Mouse (Mus musculus) CD4-positive helper T cell, adult 2 months (primary cell): ENCODE results near the gene Cnot6l.

ENCODE experiments used
- DNase-seq: peaks from one replicate; pipeline ENCODE4 v3.0.0-alpha.2; 2012; ENCODE audit warnings: low read depth, missing footprints, low spot score

Cnot6l gene

DNA sequence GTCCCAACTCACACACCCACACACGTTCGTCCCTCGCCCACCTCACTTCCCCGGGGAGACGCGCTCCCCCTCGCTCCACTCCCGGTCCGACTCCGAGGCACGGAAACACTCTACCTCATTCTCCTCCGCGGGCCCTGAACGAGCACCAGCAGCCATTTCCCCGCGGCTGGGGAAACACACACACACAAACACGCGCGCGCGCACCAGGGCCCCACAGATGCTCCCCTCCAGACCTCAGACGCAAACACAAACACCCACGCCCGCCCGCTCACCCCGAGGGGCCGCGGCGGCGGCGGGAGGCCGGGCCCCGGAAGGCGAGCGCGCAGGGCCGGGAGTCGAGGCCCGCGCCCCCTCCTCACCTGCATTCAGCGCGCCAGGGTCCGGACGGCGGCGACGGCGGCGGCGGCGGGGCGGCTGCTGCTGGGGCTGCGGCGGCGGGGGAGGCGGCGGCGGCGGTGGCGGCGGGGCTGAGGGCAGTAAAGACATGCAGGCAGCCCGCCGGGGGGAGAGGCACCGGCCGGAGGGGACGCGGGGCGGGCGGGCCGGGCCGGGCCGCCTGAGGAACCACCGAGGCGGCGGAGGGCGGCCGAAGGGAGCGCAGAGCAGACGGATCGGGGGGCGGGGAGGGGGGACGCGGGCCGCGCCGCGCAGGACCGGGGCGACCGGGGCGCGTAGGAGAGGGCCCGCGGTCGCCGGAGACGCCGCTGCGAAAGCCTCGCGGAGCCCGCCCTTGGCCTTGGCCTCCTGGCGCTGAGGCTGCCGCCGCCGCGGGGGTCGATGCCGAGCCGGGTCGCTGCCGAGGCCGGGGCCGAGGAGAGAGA, 2.2 kb downstream of the Cnot6l start:
- peak; percentile 85 for DNase-seq

DNA sequence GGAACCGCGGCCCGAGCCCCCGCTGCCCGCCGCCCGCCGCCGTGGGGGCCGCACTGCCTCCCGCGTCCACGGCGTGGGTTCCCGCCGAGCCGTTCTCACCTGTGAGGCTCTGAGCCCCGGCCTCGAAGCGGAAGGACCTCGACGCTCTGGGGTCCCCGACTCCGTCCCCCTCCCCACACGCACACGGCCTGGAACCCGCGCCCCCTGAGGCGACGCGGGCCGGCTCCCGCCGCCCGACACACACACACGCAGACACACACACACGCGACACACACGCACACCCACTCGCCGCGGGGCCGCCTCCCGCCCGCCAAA, 2.8 kb downstream of the Cnot6l start:
- no peak for DNase-seq

DNA sequence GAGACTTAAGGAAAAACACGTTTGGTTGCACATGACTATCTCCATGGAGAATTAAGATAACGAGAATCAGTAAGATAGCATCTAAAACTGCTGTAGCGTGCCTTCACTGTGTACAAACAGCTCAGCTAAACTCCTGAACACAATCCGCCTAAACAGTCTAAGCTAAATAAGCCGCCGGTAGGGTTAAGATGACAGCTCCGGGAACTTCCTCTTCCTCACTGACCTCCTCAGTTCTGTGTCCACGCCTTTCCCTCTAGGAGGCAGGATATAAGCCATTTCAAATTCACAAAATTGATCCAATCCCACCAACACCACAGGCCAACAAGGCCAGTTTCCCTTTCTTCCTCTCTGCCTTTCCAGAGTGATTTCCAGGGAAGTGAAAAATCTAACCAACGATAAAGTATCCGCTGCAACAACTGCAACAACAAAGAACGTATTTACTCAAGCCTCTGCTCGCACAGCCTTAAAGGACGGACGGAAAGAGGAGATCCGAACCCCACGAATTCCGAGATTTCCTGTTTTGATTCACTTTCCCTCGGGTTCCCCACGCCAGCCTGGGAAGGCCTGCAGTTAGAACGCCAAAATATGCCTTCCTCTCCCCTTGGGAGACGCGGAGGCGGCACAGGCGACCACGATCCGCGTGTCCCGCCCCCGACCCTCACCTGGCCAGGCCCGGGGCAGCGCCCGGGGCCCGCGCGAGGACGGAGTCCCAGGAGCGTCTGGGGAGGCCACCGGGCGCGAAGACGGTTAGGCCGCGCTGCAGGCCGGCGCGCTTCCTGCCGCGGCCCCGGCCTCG, 3.3 kb downstream of the Cnot6l start:
- peak; percentile 60 for DNase-seq

DNA sequence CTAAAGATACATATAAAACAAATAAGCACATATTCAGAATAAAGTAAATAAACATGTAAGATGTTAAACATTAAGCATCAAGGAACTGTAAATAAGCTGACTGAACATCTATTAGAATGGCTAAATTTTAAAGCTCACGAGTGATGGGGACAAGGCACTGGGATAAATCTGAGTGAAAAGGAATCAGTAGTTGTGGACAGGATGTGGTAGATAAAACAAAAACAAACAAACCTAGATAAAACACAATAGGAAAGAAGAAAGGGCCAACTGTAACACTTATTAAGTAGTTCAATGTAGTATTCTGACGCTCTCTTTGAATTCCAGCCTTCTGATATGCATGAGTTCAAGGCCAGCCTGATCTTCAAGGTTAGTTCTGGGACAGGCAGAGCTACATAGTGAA, 21.6 kb downstream of the Cnot6l start:
- no peak for DNase-seq

DNA sequence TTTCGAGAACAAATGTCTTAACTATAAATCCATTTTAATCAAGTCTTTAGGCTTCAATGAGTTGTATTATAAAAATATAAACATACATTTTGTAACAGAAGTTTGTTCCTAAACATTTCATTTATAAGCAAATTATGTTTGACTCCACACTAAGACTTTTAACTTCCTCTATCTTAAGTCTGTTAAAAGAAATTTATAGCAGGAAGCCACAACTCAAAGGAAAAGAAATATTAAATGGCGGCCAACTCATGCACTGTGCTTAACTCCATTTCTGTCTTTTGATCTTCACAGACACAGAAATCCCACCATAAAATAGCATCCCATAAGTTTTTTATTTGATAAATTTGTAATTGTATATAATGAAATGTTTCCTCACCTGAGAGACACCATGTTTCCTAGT, 33.3 kb downstream of the Cnot6l start:
- no peak for DNase-seq

DNA sequence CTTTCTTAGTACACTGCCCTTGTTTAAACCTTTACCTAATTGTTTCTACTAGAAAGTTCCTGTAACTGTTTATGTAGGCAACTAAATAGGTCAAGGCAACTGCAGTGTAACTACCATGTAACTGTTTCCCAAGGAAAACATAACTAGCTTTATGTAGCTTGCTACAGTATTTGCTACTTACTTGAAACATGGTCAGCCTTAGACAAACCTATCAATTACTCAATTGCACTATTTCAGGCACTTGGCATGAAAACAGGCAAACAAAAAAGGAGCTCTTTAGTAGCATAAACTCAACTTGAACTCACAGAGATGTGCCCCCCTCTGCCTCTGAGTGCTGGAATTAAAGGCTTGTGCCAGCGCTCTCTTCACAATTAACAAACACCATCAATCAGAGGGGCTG, 37.1 kb downstream of the Cnot6l start:
- DNase-seq = no peak

DNA sequence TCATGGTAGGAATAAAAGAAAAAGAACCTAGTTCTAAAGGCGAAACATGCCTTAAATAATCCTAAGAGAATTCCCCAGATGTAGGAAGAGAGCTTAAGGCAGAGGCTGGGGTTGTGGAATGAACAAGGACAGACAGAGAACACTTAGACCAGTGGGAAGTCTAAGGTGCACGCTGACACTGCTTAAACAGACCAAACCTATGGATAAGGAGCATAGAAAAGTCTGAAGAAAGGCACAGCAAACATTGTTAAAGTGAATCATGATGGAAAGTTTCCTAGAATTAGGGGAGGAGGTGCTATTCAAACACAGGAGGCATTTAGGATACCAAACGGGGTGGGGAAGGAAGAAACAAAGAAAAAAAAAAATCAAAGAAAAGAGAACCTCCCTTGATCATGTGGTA, 49.0 kb downstream of the Cnot6l start:
- no peak for DNase-seq

DNA sequence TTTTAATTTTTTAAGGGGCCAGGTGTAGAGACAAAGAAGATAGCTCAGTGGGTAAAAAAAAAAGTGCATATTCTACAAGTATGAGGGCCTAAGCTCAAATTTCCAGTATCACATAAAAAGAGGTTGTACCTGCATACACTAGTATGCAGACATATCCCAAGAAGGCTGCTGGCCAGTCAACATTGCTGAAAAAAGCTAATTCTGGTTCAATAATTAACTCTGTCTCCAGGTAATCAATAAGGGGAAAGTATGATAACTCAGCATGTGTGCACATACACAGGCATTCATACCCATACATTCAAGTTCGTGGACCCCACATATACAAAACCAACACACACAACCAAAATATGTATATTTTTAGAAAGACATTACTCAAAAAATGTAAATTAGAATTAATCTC, 59.3 kb downstream of the Cnot6l start:
- no peak for DNase-seq

DNA sequence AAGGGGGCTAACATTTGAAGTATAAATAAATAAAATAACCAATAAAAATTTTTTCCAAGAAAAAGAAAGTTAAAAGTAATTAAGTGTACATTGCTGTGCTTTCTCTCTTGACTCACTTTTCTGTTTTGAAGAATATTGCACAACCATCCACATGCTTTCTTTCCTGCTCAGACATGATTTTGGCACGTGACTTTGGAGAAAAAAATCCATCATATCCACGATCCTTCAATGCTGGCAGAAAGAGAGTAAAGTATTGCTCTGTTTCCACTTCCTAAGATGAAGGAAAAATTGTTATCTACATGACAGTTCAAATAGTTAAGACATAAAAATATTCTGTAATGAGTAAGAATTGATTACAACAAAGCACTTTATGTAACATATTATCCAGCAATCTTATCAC, 72.5 kb downstream of the Cnot6l start:
- no peak for DNase-seq

DNA sequence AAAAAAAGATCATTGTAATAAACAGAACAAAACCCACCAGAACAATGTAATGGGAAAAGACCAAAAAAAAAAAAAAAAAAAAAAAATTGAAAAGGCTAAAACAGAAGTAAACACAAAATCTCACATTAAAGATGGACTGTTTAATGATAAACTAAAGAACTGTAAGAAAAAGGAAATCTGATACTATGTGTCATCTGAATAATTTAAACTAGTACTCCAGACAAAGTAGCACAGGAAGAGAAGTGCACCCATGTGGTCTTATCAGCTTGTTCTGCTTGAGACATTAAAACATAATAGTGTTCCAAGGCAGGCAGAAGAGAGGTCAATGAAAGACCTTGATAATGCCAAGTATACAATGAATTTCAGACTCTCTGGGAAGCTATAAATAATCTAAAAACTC, 78.6 kb downstream of the Cnot6l start:
- no peak for DNase-seq

DNA sequence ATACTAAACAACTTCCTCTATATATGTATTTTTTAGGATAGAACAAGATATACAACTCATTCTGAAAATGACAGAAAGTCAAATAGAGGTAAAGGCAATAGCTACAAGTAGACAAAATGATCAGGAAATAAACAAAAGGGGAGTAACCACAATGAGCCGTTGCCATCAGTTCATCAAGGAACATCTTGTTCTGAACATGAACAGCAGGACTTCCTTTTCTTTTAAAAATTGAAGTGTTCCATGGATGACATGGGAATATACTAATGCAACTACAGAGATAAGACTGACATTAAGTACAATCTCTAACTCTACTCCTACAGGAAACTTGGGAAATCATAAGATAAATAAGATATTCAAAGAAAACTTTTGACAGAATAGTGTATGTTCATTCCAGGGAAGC, 84.9 kb downstream of the Cnot6l start:
- DNase-seq = no peak

DNA sequence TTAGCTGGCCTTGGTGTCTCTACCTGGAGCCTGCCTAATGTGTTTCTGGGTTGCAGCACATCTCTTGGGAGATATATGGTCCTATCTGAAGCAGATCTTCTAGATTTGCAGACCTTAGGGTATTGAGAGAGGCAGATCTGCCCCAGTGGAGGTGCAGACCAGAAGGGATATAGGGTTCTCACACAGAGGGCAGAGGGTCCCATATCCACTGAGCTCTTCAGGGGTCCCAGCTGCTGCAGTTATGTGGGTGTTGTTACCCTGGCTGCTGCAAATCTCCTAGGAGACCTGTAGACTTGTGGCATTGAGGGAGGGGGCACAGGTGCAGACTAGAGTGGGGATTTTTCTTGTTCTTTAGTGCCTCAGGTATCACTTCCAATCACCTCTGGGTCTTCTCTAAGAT, 98.4 kb downstream of the Cnot6l start:
- DNase-seq = no peak

DNA sequence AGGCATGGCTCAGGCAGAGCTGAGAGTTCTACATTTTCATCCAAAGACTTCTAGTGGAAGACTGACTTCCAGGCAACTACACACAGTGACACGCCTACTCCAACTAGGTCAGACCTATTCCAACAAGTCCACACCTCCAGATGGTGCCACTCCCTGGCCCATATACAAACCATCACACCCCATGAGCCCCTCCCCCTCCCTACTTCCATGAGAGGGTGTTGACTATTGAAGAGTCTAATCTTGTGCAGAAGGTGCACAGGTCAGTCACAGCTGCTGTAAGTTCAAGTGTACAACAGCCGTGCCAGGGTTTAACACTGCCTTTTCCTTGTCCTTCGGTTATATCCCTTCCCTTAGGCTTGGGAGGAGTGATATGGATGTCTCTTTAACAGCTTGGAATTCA, 121.5 kb downstream of the Cnot6l start:
- DNase-seq = no peak

DNA sequence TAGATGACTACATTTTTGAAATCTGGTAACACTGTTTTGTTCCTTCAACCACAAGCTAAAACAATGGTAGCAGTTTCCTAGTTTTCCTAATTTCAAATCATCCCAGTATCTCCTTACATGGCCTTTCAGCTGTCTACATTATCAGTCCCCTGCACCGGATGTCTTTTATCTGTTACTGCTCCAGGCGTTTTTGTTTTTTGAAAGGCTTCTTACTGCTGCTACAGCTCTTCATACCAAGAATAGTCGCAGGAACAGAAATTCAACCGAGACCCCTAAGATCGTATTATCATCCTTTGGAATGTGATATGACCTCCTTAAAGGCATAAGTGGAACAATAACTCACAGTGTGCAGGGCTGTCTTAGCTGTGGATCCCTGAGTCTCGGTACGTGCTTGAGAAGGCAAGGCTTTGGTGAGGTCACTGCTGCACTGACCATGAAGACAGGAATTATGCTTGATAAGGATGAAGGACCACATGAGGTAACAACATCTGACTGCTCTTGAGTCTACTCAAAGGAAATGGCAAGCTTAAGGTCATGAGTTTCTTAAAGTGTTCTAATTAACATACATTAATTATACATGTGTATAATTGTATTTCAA, 122.4 kb downstream of the Cnot6l start:
- no peak for DNase-seq

DNA sequence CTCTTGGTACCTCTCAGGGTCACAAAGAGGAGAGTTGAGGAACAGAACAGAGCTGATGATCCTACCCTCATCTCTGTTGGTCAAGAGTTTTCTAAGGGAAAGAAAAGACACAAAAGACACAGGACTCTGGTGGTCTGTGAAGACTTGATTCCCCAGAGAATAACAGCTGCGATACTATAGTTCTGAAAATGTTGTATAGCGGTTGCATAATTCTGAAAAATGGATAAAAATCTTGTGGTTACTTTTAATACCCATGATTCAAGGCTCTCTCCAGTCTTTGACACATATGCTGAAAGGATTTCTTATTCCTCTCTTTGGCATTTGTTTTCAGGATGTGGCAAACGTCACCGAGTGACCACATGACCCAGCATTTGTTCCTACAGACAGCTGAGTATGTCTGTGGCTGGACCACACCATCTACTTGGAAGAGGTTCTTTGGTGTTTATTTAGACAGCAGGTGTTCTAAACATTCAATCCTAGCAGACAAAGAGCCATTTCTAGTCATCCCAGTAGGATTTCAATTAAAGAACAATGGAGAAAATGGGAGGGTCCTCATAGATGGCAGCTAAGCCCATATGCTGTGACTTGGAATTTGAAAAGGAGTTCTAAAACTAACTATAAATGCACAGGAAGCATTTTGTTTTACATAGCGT, 124.7 kb downstream of the Cnot6l start:
- DNase-seq = no peak

DNA sequence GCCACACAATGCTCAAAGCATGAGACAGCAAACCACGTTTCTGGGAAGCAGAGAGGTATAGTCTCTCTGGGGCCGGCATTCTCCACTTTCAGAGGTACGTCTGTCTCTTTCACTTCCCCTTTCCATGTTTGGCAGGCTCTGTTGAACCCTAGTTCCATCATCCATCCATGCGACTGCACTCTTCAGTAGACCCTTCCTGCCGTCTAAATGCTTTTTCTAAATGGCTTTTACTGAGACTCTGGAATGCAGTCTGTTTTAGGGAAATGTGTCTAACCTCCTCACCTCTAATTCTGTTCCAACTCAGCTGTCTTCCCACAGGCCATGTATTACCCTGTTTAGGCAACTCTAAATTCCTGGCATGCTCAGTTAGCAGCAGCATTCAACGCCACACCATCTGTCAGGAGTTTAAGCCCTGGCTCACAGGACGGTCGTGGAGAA, 126.3 kb downstream of the Cnot6l start:
- no peak for DNase-seq

DNA sequence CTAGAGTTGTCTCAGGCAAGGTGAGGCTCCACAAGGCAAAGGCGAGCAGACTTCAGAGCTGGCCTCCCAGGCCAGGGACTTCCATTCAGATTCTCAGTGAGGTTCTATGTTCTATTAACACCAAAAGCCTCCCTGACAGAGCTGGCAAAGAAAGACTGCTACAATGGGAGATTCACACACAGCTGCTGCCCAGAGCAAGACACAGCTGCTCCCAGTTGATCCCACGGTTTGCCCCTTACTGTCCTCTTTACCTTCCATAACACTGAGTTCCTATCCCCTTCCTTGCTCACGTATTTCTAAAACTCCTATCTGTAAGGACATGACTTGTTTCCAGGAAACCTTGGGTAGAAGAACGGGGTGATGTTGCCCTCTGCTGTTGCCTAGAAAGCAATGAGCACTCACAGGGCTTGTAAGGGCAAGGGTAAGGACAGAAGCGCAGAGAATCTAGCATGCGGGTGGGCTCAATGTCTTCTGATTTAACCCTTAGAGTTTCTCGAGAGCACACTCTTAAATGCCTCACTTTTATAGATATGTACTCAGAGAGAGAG, 127.8 kb downstream of the Cnot6l start:
- no peak for DNase-seq

DNA sequence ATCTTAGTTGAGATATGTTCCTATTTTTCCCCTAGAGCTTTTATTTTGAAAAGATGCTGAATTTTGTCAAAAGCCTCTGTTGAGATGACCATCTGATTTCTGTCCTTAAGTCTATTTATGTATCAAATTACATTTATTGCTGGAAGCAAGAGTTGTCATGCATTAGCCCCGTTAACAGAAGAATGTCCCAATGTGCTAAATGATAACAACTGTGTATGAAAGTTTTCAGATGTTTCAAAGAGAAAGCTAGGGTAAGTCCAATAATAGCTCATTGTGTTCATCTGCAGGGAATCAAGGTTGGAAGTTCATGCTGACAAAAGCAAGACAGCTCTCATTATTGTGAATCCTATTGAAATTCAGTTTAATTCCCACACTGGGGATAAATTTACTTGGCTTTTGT, 129.9 kb downstream of the Cnot6l start:
- no peak for DNase-seq

DNA sequence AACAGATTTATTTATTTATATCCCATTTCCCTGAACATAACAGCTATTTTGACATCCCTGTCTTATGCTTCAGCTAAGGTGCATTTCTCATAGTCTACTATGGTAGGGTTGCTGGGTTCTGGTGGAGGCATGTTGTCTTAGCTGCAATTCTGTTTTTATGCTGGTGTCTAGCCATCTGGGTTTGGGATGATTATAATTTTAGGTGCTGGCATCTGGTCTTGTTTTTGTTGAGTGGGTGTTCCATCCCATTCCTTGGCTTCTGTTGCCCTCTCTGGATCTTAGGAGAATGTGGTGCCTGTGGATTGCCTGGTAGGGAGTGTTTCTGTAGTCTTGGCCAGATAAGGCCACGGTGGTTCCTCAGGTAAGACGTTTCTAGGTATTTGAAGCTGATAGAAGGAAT, 134.2 kb downstream of the Cnot6l start:
- DNase-seq = no peak
